Mouse (Mus musculus) thymus, adult 2 months (tissue): ENCODE results near the gene Pan3. TPM values are rescaled to one million over a fixed set of nuclear protein-coding genes. Genes with fewer than 3 reads are reported as not detected.

ENCODE experiments used
- DNase-seq: peaks from one replicate; pipeline ENCODE4 v3.0.0; 2021
- H3K27ac ChIP-seq: fragments of 200-500 bp; 2 replicates; pipeline ENCODE4 v1.5.1; 2012; ENCODE audit warnings: low read length, control low read depth; ENCODE audit not compliant: control insufficient read depth, insufficient read depth
- H3K27me3 ChIP-seq: fragments of 200-500 bp; 2 replicates; pipeline ENCODE4 v1.6.1; 2012; ENCODE audit warnings: mild to moderate bottlenecking, low read length, moderate library complexity, mixed read lengths; ENCODE audit not compliant: control insufficient read depth, insufficient read depth
- H3K36me3 ChIP-seq: fragments of 200-500 bp; 2 replicates; pipeline ENCODE4 v1.6.1; 2012; ENCODE audit warnings: mild to moderate bottlenecking, low read length, moderate library complexity; ENCODE audit not compliant: control insufficient read depth, insufficient read depth
- H3K4me1 ChIP-seq: fragments of 200-500 bp; replicated peaks from 2 replicates; pipeline ENCODE4 v1.6.1; 2012; ENCODE audit warnings: low read length; ENCODE audit not compliant: control insufficient read depth, insufficient read depth
- H3K4me3 ChIP-seq: fragments of 200-500 bp; 2 replicates; pipeline ENCODE4 v1.5.1; 2012; ENCODE audit warnings: mild to moderate bottlenecking, low read length, control low read depth, moderate library complexity; ENCODE audit not compliant: control insufficient read depth, insufficient read depth
- CTCF ChIP-seq: fragments of 200-500 bp; IDR thresholded peaks from 2 replicates; pipeline ENCODE4 v1.5.1; 2012; ENCODE audit warnings: mild to moderate bottlenecking, control low read depth, low read length, moderate library complexity, borderline replicate concordance; ENCODE audit not compliant: control insufficient read depth, poor library complexity, insufficient read depth; ENCODE audit errors: extremely low read depth
- POLR2A ChIP-seq: fragments of 200-500 bp; IDR thresholded peaks from 2 replicates; pipeline ENCODE4 v1.6.1; 2012; ENCODE audit warnings: mild to moderate bottlenecking, low read length, control low read depth, moderate library complexity; ENCODE audit not compliant: control insufficient read depth, poor library complexity, insufficient read depth; ENCODE audit errors: extremely low read depth
- WGBS: fragments of 180-500 bp; shearing (Covaris S2); methylation state at CpG from one replicate; pipeline ENCODE4 v1.1.7; 2018; 5-methylcytosine and 5-hydroxymethylcytosine counted together
- polyA plus RNA-seq: library from polyadenylated mRNA; depleted of rRNA; stranded (reverse); fragments of >200 nt; gene quantifications from 2 replicates; pipeline ENCODE4 v1.2.3, GENCODE M21; 2012; rRNA removed

Gene Pan3
- polyA plus RNA-seq, 1 experiment: 152 TPM

- TF ChIP-seq POLR2A (no peak), CTCF (no peak)
- Histone ChIP-seq H3K27me3 (no peaks in the 10 kb centered on the region), H3K4me1 (no peaks in the 10 kb centered on the region), H3K27ac (no peak overlapping the region), H3K36me3 (no peaks in the 10 kb centered on the region), H3K4me3 (no peak overlapping the region)
- WGBS: 42% methylated on average over 12 of the region's 12 CpGs
- no peak for DNase-seq
These were observed 159.9 kb downstream of the Pan3 start for GRCm38 (mm10) chr5:147589814-147590213.

- WGBS: 93% methylated on average over 16 of the region's 16 CpGs
- H3K27me3 ChIP-seq: no peaks in the 10 kb centered on the region
- no peak overlapping the region for H3K4me3 ChIP-seq
- no peak overlapping the region for H3K27ac ChIP-seq
- H3K4me1 ChIP-seq: no peaks in the 10 kb centered on the region
- no peak for DNase-seq
- no peaks in the 10 kb centered on the region for H3K36me3 ChIP-seq
- TF ChIP-seq POLR2A (no peak), CTCF (no peak)
These were observed 167.9 kb downstream of the Pan3 start for GRCm38 (mm10) chr5:147597825-147598224.

Other genes with a start within 250 kb of the Pan3 start
- gene Gsx1, start 241.5 kb upstream of the Pan3 start, polyA plus RNA-seq: not detected in 2 replicates
- 0.06 TPM in 1 of 2 replicates, not detected in the other for gene Pdx1, start 160.2 kb upstream of the Pan3 start, polyA plus RNA-seq
- 0.32 TPM in 2 replicates for gene Cdx2, start 122.9 kb upstream of the Pan3 start, polyA plus RNA-seq
- gene Urad, start 107.7 kb upstream of the Pan3 start, polyA plus RNA-seq: 0.15 and 0.87 TPM in 2 replicates
- 5.3 and 5.8 TPM in 2 replicates for gene Flt3, start 29.7 kb upstream of the Pan3 start, polyA plus RNA-seq